Mouse (Mus musculus): ENCODE data around the gene Ptx4.

DNA sequence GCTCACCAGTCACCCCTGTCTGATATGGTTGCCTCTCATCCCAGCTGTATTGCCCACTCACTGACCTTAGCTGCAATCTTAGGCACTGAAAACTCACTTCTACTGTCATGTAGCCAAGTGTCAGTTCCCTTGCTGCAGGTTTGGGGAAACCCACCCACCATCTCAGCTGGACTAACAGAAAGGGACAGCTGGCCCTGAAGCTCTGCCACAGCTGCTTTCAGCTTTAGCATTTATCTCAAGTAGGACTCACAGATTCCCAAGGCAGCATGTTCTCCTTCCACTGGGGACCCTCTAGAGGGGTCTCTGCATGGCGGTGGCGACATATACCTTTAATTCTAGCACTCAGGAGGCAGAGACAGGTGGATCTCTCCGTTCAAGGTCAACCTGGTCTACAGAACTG is 44.2 kb downstream of the Ptx4 start:
- TF ChIP-seq GATA1 (IDR thresholded peaks at IDR 0.05; ENCODE audit: low read length) (no peak), TAL1 (IDR thresholded peaks at IDR 0.05; ENCODE audit: low read length) (no peak)
